Mouse (Mus musculus) cortical plate, adult 2 months (tissue): ENCODE measurements around the gene Dusp3. TPM values are rescaled to one million over a fixed set of nuclear protein-coding genes. Genes with fewer than 3 reads are reported as not detected.

Experiments used
- H3K27ac ChIP-seq: fragments of 200-500 bp; 2 replicates; pipeline ENCODE4 v1.5.1; 2012; ENCODE audit warnings: low read length, control low read depth, inconsistent platforms; ENCODE audit not compliant: insufficient read depth
- H3K4me1 ChIP-seq: fragments of 200-500 bp; 2 replicates; pipeline ENCODE4 v1.6.1; 2011; ENCODE audit warnings: low read length; ENCODE audit not compliant: control insufficient read depth, insufficient read depth
- H3K4me3 ChIP-seq: fragments of 200-500 bp; 2 replicates; pipeline ENCODE4 v1.5.1; 2011; ENCODE audit warnings: mild to moderate bottlenecking, low read length, control low read depth; ENCODE audit not compliant: insufficient read depth
- CTCF ChIP-seq: fragments of 200-500 bp; IDR thresholded peaks from 2 replicates; pipeline ENCODE4 v1.5.1; 2011; ENCODE audit warnings: mild to moderate bottlenecking, control low read depth, low read length; ENCODE audit not compliant: insufficient read depth; ENCODE audit errors: extremely low read depth
- POLR2A ChIP-seq: fragments of 200-500 bp; IDR thresholded peaks from 2 replicates; pipeline ENCODE4 v1.6.1; 2011; ENCODE audit warnings: mild to moderate bottlenecking, low read length, control low read depth; ENCODE audit not compliant: insufficient read depth; ENCODE audit errors: extremely low read depth
- polyA plus RNA-seq: library from polyadenylated mRNA; depleted of rRNA; stranded (reverse); fragments of >200 nt; gene quantifications from 2 replicates; pipeline ENCODE4 v1.2.3, GENCODE M21; 2012

Gene Dusp3
- polyA plus RNA-seq, 1 experiment: 171 TPM

GRCm38 (mm10) chr11:102027361-102028017 is 40.7 kb upstream of the Dusp3 start:
- H3K4me1 ChIP-seq: peaks cover 9% of the 10 kb centered on the region
- peak overlapping the region; percentile 90 for H3K4me3 ChIP-seq
- TF ChIP-seq CTCF (no peak), POLR2A (no peak)
- H3K27ac ChIP-seq: no peak overlapping the region

GRCm38 (mm10) chr11:102026694-102027360 is 40.0 kb upstream of the Dusp3 start:
- Histone ChIP-seq H3K27ac (0 out of 2 replicates have a peak overlapping the region, but pooled peaks have one; percentile 68), H3K4me1 (peaks cover 9% of the 10 kb centered on the region), H3K4me3 (peak overlapping the region; percentile 90)
- TF ChIP-seq CTCF (no peak), POLR2A (0 out of 2 replicates have a peak, but pooled peaks have one; percentile 26)

GRCm38 (mm10) chr11:102025991-102026660 is 39.3 kb upstream of the Dusp3 start:
- no peak for TF ChIP-seq POLR2A
- no peak for TF ChIP-seq CTCF
- H3K4me1 ChIP-seq: peaks cover 9% of the 10 kb centered on the region
- H3K4me3 ChIP-seq: peak overlapping the region; percentile 90
- H3K27ac ChIP-seq: 0 out of 2 replicates have a peak overlapping the region, but pooled peaks have one; percentile 68

- Histone ChIP-seq H3K4me1 (peaks cover 9% of the 10 kb centered on the region), H3K27ac (no peak overlapping the region), H3K4me3 (peak overlapping the region; percentile 90)
- TF ChIP-seq CTCF (no peak), POLR2A (no peak)
Measured at GRCm38 (mm10) chr11:102025354-102025753, 38.5 kb upstream of the Dusp3 start.

GRCm38 (mm10) chr11:102024875-102025274 is 38.1 kb upstream of the Dusp3 start:
- no peak for TF ChIP-seq CTCF
- TF ChIP-seq POLR2A: no peak
- Histone ChIP-seq H3K27ac (no peak overlapping the region), H3K4me3 (peak overlapping the region; percentile 90), H3K4me1 (peaks cover 9% of the 10 kb centered on the region)

GRCm38 (mm10) chr11:102024084-102024758 is 37.4 kb upstream of the Dusp3 start:
- 0 out of 2 replicates have a peak overlapping the region, but pooled peaks have one; percentile 15 for H3K27ac ChIP-seq

GRCm38 (mm10) chr11:102023406-102023805 is 36.6 kb upstream of the Dusp3 start:
- Histone ChIP-seq H3K4me1 (peaks cover 9% of the 10 kb centered on the region), H3K27ac (no peak overlapping the region), H3K4me3 (no peak overlapping the region)
- TF ChIP-seq POLR2A: no peak
- no peak for TF ChIP-seq CTCF

More at GRCm38 (mm10) chr11:102024084-102024758, 37.4 kb upstream of the Dusp3 start:
- no peak for TF ChIP-seq CTCF
- no peak for TF ChIP-seq POLR2A
- peaks cover 9% of the 10 kb centered on the region for H3K4me1 ChIP-seq
- H3K4me3 ChIP-seq: peak overlapping the region; percentile 90

GRCm38 (mm10) chr11:102021196-102021595 is 34.4 kb upstream of the Dusp3 start:
- peaks cover 7% of the 10 kb centered on the region for H3K4me1 ChIP-seq
- no peak overlapping the region for H3K27ac ChIP-seq
- TF ChIP-seq POLR2A (no peak), CTCF (no peak)
- H3K4me3 ChIP-seq: no peak overlapping the region

- H3K4me1 ChIP-seq: peaks cover 4% of the 10 kb centered on the region
- no peak overlapping the region for H3K27ac ChIP-seq
- no peak overlapping the region for H3K4me3 ChIP-seq
- no peak for TF ChIP-seq POLR2A
- no peak for TF ChIP-seq CTCF
Measured at GRCm38 (mm10) chr11:102019736-102020135, 32.9 kb upstream of the Dusp3 start.

- Histone ChIP-seq H3K27ac (no peak overlapping the region), H3K4me3 (no peak overlapping the region), H3K4me1 (no peaks in the 10 kb centered on the region)
- TF ChIP-seq POLR2A (no peak), CTCF (no peak)
Measured at GRCm38 (mm10) chr11:102016136-102016535, 29.3 kb upstream of the Dusp3 start.
